Mouse (Mus musculus) intestine, postnatal 0 days (tissue): ENCODE data around the gene Alkbh7. TPM values are rescaled to one million over a fixed set of nuclear protein-coding genes. Genes with fewer than 3 reads are reported as not detected.

Source experiments
- ATAC-seq: fragments of 200-750 bp; cut with Nextera tagmentation; 2 replicates; pipeline ENCODE4 v1.8.0; 2017; ENCODE audit warnings: mild to moderate bottlenecking, moderate TSS enrichment, moderate library complexity
- H3K27ac ChIP-seq: fragments of 300-500 bp; sonication (generic); 2 replicates; pipeline ENCODE4 v1.5.1; 2014; ENCODE audit warnings: mild to moderate bottlenecking, low read depth, low read length, moderate library complexity
- H3K27me3 ChIP-seq: fragments of 300-500 bp; sonication (generic); replicated peaks from 2 replicates; pipeline ENCODE4 v1.6.1; 2014; ENCODE audit warnings: low read length, mixed read lengths; ENCODE audit not compliant: control insufficient read depth, insufficient read depth
- H3K36me3 ChIP-seq: fragments of 300-500 bp; sonication (generic); 2 replicates; pipeline ENCODE4 v1.6.1; 2014; ENCODE audit warnings: mild to moderate bottlenecking, moderate library complexity; ENCODE audit not compliant: control insufficient read depth, insufficient read depth
- H3K4me1 ChIP-seq: fragments of 300-500 bp; sonication (generic); replicated peaks from 2 replicates; pipeline ENCODE4 v1.6.1; 2014; ENCODE audit warnings: antibody characterized with exemption, low read length, mixed read lengths; ENCODE audit not compliant: control insufficient read depth, insufficient read depth
- H3K4me2 ChIP-seq: fragments of 300-500 bp; sonication (generic); replicated peaks from 2 replicates; pipeline ENCODE4 v1.6.1; 2014; ENCODE audit warnings: low read depth, mild to moderate bottlenecking, moderate library complexity
- H3K4me3 ChIP-seq: fragments of 300-500 bp; sonication (generic); 2 replicates; pipeline ENCODE4 v1.5.1; 2014; ENCODE audit warnings: low read depth, low read length
- H3K9ac ChIP-seq: fragments of 300-500 bp; sonication (generic); 2 replicates; pipeline ENCODE4 v1.6.1; 2014; ENCODE audit warnings: mild to moderate bottlenecking, low read depth, low read length
- H3K9me3 ChIP-seq: fragments of 300-500 bp; sonication (generic); 2 replicates; pipeline ENCODE4 v1.6.1; 2016; ENCODE audit warnings: mixed run types; ENCODE audit not compliant: control insufficient read depth
- CTCF ChIP-seq: sonication (generic); IDR thresholded peaks from 2 replicates; pipeline ENCODE4 v1.5.1; 2016; ENCODE audit warnings: low read depth, mild to moderate bottlenecking, control low read depth, antibody characterized with exemption, moderate library complexity
- whole genome bisulfite sequencing: fragments of 180-500 bp; shearing (Covaris S2); extraction: QIAGEN DNeasy Blood & Tissue Kit; methylation state at CpG from one replicate; pipeline ENCODE4 v1.1.7; 2014; 5-methylcytosine and 5-hydroxymethylcytosine counted together
- polyA plus RNA-seq: library from polyadenylated mRNA; unstranded; fragments of >200 nt; fragmentation: Nextera tagmentation; extraction: Ambion mirVana; gene quantifications from 2 replicates; pipeline ENCODE4 v1.2.1, GENCODE M21; 2015

The Alkbh7 gene
- polyA plus RNA-seq, 1 experiment from 2014 or later = 25.7 TPM

DNA sequence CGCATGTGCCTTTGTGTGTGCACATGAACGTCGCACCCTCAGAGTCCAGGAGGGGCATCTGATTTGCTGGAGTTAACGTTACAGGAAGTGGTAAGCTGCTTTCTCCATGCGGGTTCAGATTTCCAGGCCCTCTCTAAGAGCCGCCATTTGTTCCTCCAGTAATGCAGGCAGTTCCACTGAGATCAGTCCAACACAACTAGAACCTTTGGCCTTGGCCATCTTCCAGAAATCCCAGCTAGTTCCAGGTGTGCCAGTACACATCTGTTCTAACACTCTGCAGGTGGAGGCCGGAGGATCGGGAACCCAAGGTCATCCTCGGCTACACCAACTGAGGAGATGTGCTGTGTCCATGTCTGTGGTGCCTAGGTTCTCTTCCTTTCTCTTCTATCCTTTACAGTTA, 12.3 kb upstream of the Alkbh7 start:
- no peak for ATAC-seq
- H3K4me3 ChIP-seq = no peak overlapping the region
- WGBS = 62% methylated on average over 9 of the region's 9 CpGs
- H3K4me2 ChIP-seq = no peak overlapping the region
- no peaks in the 10 kb centered on the region for H3K4me1 ChIP-seq
- H3K9ac ChIP-seq = no peak overlapping the region
- no peaks in the 10 kb centered on the region for H3K27me3 ChIP-seq
- no peaks in the 10 kb centered on the region for H3K36me3 ChIP-seq
- no peak for TF ChIP-seq CTCF
- H3K9me3 ChIP-seq = no peaks in the 10 kb centered on the region
- no peak overlapping the region for H3K27ac ChIP-seq

DNA sequence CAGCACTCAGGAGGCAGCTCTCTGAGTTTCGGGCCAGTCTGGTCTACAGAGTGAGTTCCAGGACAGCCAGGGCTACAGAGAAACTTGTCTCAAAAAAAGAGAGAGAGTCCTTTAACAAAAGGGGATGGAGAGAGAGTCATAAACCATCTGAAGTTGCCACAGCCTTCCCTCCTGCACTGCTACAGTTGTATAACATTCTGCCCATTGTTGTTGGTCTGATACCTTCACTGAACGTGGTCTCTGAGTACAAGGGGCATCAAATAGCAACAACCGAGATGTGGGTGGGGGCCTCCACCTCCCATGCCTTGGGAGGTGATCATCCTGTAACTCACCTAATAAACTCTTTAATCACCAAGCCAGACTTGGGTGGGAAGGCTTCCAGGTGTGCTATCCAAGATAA, 11.5 kb upstream of the Alkbh7 start:
- WGBS = 59% methylated on average over 3 of the region's 3 CpGs
- no peak for ATAC-seq

DNA sequence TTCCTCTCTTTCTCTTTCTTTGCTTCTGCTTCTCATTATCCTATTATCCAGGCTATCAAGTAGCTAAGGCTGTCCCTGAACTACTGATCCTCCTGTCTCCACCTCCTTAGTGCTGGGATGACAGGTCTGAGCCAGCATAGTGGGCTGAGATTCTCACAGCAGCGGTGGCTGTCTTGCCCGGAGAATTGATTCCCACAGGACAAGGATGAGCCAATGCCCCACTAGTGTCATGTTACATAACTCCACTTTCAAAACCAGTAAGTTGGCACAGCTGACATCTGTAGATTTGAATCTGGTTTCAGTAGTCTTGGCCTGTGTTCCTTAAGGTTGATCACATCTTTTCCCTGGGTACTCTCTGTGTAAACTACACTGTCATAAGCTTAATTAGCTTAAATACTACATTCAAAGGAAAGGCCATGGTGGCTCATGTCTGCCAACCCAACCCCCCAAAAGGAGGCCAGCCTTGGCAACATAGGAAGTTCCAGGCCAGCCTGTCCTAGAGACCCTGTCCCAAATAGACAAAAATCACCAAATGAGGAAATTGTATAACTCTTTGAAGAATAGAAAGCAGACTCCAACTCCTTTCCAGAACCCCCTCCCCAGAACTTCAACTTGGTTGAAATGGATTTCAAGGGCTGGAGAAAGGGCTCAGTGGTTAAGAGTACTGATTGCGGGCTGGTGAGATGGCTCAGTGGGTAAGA, 10.9 kb upstream of the Alkbh7 start:
- no peak for TF ChIP-seq CTCF
- no peaks in the 10 kb centered on the region for H3K4me1 ChIP-seq
- no peak overlapping the region for H3K9ac ChIP-seq
- H3K4me3 ChIP-seq = no peak overlapping the region
- no peaks in the 10 kb centered on the region for H3K27me3 ChIP-seq
- H3K4me2 ChIP-seq = no peak overlapping the region
- no peaks in the 10 kb centered on the region for H3K36me3 ChIP-seq
- no peaks in the 10 kb centered on the region for H3K9me3 ChIP-seq
- 81% methylated on average over 3 of the region's 3 CpGs for WGBS
- no peak for ATAC-seq
- H3K27ac ChIP-seq = no peak overlapping the region

More for the DNA sequence above, 11.5 kb upstream of the Alkbh7 start:
- H3K4me2 ChIP-seq = no peak overlapping the region
- no peak overlapping the region for H3K4me3 ChIP-seq
- no peaks in the 10 kb centered on the region for H3K36me3 ChIP-seq
- no peaks in the 10 kb centered on the region for H3K27me3 ChIP-seq
- no peak for TF ChIP-seq CTCF
- no peaks in the 10 kb centered on the region for H3K4me1 ChIP-seq
- no peak overlapping the region for H3K27ac ChIP-seq
- no peak overlapping the region for H3K9ac ChIP-seq
- no peaks in the 10 kb centered on the region for H3K9me3 ChIP-seq

DNA sequence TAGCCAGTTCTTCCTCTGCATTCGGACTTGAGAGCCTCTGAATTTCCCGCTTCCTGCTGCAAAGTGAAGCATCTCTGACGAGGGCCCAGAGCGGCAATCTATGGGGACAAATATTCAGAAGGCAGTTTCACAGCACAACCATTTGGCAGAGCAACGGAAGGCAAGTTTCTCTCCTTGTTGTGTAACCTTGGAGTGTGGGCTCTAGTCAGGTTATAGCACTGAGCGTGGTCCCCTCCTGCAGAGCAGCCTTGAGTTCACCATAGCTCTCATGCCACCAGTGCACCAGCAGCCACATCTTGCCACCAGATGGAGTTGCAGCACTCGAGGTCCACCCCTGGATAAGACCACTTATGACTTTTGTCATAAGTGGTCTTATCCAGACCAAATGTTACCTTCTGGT, 8.7 kb upstream of the Alkbh7 start:
- no peak overlapping the region for H3K9ac ChIP-seq
- H3K4me3 ChIP-seq = no peak overlapping the region
- no peak overlapping the region for H3K4me2 ChIP-seq
- H3K27me3 ChIP-seq = no peaks in the 10 kb centered on the region
- H3K4me1 ChIP-seq = no peaks in the 10 kb centered on the region
- 88% methylated on average over 7 of the region's 7 CpGs for WGBS
- no peak overlapping the region for H3K27ac ChIP-seq
- peak; percentile 41 for TF ChIP-seq CTCF
- ATAC-seq = no peak
- peaks cover 14% of the 10 kb centered on the region for H3K36me3 ChIP-seq
- no peaks in the 10 kb centered on the region for H3K9me3 ChIP-seq

DNA sequence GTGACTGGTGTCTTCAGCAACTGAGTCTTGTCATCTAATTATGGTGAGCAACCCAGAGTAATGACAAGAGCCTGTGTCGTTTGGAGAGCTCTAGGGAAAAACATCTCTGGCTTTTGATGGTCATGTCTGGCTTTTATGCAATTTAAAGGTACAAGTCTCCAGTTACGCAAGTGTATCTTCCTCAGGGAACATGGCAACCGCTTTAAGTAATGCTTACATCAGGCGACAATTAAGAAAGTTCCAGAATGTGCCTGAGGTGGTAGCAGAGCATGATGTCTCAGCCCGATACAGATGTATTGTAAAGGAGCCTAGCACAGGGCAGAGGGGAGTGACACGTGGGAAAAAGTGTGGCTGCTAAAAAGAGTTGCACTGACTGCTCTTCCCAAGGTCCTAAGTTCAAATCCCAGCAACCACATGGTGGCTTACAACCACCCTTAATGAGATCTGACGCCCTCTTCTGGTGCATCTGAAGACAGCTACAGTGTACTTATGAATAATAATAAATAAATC, 8.2 kb upstream of the Alkbh7 start:
- no peaks in the 10 kb centered on the region for H3K9me3 ChIP-seq
- no peak overlapping the region for H3K9ac ChIP-seq
- ATAC-seq = no peak
- H3K4me2 ChIP-seq = peak overlapping the region; percentile 86
- peak; percentile 38; the same call in 1 of the 2 replicates for TF ChIP-seq CTCF
- H3K4me1 ChIP-seq = no peaks in the 10 kb centered on the region
- H3K27me3 ChIP-seq = no peaks in the 10 kb centered on the region
- peaks cover 20% of the 10 kb centered on the region for H3K36me3 ChIP-seq
- H3K4me3 ChIP-seq = peak overlapping the region; percentile 86
- 70% methylated on average over 7 of the region's 7 CpGs for whole genome bisulfite sequencing
- H3K27ac ChIP-seq = no peak overlapping the region

DNA sequence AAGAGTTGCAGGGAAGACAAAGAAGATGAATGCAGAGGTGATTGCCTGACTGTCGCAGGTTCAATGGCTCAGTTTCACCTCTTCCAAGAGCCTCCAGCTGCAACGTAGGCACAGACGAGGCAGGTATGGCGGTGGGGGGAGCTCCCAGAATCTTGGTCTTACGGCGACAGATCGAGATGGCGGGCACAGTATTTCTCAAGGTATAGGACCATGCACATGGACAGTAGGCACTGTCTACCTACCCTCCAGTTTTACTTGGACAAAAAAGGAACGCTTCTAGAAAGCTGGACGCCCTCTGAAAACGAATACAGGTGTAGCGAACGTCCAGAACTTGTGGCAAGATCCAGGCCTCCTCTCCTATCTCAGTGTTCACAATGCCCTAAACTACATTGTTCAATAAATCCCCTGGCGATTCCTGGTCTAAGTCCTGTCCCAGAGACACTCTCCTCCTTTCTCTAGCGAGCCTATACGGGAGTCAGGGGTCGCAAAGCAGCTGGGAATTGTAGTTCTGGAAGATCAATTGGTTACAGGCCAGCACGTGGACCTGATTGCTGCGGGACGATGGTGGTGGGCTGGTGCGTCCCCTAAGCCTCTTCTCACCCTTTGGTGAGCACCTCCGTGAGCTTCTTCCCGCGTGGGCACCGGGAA, 7.5 kb upstream of the Alkbh7 start:
- peak overlapping the region; percentile 45 for H3K9ac ChIP-seq
- H3K4me1 ChIP-seq = no peaks in the 10 kb centered on the region
- 3% methylated on average over 25 of the region's 25 CpGs for WGBS
- peak overlapping the region; percentile 86 for H3K4me2 ChIP-seq
- no peaks in the 10 kb centered on the region for H3K9me3 ChIP-seq
- H3K27me3 ChIP-seq = no peaks in the 10 kb centered on the region
- H3K36me3 ChIP-seq = peaks cover 26% of the 10 kb centered on the region
- peak overlapping the region; percentile 35; the same call in 1 of the 2 replicates for H3K27ac ChIP-seq
- peak overlapping the region; percentile 86 for H3K4me3 ChIP-seq
- peak; percentile 91 for ATAC-seq
- no peak for TF ChIP-seq CTCF
